Mouse (Mus musculus) cortical plate, adult 2 months (tissue): ENCODE data around the gene Pcgf6.

ENCODE experiments used
- CTCF ChIP-seq: fragments of 200-500 bp; IDR thresholded peaks from 2 replicates; pipeline ENCODE4 v1.5.1; 2011; ENCODE audit warnings: mild to moderate bottlenecking, control low read depth, low read length; ENCODE audit not compliant: insufficient read depth; ENCODE audit errors: extremely low read depth
- POLR2A ChIP-seq: fragments of 200-500 bp; IDR thresholded peaks from 2 replicates; pipeline ENCODE4 v1.6.1; 2011; ENCODE audit warnings: mild to moderate bottlenecking, low read length, control low read depth; ENCODE audit not compliant: insufficient read depth; ENCODE audit errors: extremely low read depth

- no peak for TF ChIP-seq CTCF
- no peak for TF ChIP-seq POLR2A
Measured at GRCm38 (mm10) chr19:46998168-46998870, 52.4 kb downstream of the Pcgf6 start.
